Mouse (Mus musculus) urinary bladder, adult 18-20 months (tissue): Measurements from ENCODE around the gene Zbtb7a.

ENCODE experiments used
- DNase-seq, 2 experiments: peaks; one replicate each; pipeline ENCODE4 v3.0.0; 2022; ENCODE audit warnings: low spot score in 2 of 2, mixed read lengths in 2 of 2

The Zbtb7a gene

GRCm38 (mm10) chr10:81134966-81135681 lies at the start of gene Zbtb7a:
Gene Zbtb7a, plus strand, starts transcription at chr10:81135220.
- peak in 1 of 2 experiments; percentile 44 for DNase-seq

GRCm38 (mm10) chr10:81087021-81087420 lies 48.0 kb upstream of the Zbtb7a start:
- DNase-seq, result no peak

DNA sequence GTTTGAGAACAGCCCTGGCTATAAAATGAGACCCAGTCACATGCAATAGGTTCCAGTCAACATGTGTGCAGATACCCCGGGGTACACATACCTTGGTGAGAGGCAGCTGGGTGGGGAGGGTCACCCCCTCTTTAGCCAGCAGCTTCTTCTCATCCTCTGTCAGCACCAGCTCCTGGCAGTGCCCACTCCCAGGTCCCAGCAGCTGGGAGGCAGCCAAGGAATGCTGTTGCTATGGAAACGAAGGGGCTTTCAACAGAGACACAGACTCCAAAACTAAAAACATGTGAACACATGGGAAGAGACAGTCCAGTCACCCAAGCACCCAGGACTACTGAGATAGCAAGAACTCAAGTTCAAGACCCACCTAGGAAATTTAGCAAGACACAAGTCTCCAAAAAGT lies 45.8 kb upstream of the Zbtb7a start:
- no peak for DNase-seq

DNA sequence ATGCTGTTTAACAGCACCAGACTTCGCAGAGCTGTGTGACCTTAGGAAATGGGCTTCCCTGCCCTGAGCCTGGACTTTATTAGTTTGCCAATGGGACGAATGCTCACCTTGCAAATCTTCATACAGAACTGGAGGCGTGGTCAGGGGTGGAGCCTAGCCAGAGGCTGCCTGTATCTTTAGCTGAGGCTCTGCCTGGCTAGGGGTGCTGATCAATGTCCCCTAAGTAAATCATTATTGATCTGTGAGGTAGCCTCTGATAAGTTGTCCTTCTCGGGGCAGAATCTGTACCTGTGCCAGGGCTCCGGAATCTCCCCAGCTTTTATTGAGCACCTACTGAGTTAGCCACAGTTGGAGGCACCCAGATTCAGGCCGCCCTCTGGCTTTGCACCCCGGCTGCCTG lies 44.4 kb upstream of the Zbtb7a start:
- DNase-seq, result no peak

DNA sequence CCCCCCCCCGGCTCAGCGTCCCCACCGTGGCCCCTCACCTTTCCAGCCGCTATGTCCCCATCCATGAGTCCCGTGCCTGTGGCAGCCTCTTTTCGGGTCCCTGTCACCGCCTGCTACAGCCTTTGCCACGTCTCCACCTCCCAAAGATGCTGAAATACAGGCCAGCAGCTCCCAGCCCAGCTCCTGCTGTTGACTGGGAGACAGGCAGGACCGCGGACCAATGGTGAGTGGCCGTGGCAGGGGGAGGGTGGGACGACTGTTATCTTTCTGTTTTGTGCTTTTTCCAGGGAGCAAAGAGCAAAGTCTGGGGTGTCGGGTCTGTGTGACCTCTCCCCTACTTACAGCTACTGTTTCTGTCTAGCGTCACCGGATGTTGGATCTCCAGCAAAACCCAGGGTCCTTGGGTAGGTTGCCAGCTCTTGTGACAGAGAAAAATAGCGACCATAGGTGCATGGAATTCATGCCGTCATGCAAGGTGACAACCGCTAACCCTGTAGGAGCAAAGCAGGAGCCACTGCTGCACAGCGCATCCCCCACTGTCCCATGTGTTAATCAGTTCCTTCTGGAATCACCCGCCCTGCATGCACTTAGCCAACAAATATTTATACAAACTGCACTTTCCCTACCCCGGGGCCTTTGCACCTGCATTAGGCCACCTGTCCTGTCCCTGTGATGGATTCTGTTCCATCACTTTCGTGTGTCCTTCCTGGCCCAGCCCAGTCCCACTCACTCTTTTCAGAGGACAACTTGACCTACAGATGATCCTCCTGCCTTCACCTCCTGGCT lies 42.4 kb upstream of the Zbtb7a start:
- no peak for DNase-seq

GRCm38 (mm10) chr10:81094931-81095678 lies 39.9 kb upstream of the Zbtb7a start:
- no peak for DNase-seq

- DNase-seq, result peak; percentile 95 to 96
Measured at GRCm38 (mm10) chr10:81105565-81106112, 29.4 kb upstream of the Zbtb7a start, which contains the start of gene Map2k2. Gene Map2k2, plus strand, starts transcription at chr10:81105915.

GRCm38 (mm10) chr10:81106113-81106721 lies 28.8 kb upstream of the Zbtb7a start:
- peak; percentile 75 to 89 for DNase-seq

DNA sequence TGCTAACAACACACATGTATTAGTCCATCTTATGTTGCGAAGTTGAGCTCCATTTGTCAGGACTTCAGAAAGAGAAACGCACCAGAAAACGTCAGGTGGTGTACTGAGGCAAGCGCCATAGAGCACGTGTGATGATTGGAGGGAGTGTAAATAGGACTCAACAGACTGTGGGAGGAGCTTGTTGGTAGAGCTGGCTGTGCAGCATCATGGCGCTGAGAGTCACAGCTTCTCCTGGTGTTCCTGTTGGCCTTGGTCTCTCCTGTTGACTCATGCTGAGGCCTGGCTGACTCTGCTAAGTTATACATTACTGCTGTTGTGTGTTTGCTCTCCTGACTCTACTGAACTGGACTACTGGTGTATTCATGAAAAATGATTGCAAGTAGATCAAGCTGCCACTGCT lies 22.1 kb upstream of the Zbtb7a start:
- DNase-seq, result no peak

- no peak for DNase-seq
Measured at GRCm38 (mm10) chr10:81119625-81120024, 15.4 kb upstream of the Zbtb7a start.

DNA sequence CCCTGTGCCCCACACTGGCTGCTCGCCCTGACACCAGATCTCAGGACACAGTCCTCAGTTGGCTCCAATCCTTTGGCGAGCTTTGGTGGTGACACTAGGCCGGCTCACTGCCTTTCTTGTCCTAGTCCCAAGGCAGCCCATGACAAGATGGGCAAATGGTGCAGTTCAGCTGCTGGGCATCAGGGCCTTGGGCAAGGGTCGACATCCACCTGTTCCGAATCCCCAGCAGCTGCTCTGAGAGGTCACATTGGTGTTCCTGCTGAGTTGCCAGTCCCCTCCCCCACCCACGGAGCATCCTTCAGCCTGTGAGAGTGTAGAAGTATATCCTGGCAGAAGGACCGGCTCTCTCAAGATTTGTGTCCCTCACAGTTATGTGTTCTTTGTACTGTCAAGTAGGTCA lies 14.4 kb upstream of the Zbtb7a start:
- DNase-seq, result no peak

DNA sequence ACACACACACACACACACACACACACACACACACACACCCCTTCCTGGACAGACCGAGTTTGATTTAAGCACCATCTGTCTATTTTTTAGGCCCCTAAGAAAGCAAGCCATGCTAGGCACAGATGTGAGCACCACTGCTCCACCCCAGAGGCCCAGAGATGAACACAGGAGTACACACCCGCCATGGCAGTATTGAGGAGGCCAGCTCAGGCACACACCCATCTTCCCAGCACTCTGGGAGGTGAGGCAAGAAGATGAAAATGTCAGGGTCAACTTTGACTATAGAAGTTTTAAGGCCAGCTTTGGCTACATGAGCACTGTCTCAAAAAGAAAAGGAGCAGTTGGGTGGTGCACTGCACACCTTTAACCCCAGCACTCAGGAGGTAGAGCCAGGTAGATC lies 12.1 kb upstream of the Zbtb7a start:
- no peak for DNase-seq

GRCm38 (mm10) chr10:81123500-81123899 lies 11.5 kb upstream of the Zbtb7a start:
- DNase-seq, result no peak

DNA sequence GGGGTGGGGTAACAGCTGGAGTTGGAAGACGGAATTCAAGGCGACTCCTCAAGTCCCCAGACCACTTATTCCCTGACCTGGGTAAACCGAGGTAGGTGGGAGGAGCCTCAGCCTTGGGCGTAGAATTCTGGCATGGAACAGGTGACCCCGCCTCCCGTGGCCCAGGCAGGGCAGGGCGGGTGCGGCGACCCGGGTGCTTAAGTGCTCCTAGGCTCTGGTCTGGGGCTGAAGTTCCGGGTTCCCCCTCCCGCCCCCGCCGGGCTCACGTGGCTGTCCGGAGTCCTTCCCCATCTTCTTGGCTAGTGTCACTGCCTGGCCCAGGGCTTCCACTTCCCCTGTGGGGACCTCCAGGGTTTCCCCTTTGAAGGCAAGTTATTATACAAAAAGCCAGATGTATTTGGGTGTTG lies 836 bp upstream of the Zbtb7a start:
- peak; percentile 62 to 66 for DNase-seq

DNA sequence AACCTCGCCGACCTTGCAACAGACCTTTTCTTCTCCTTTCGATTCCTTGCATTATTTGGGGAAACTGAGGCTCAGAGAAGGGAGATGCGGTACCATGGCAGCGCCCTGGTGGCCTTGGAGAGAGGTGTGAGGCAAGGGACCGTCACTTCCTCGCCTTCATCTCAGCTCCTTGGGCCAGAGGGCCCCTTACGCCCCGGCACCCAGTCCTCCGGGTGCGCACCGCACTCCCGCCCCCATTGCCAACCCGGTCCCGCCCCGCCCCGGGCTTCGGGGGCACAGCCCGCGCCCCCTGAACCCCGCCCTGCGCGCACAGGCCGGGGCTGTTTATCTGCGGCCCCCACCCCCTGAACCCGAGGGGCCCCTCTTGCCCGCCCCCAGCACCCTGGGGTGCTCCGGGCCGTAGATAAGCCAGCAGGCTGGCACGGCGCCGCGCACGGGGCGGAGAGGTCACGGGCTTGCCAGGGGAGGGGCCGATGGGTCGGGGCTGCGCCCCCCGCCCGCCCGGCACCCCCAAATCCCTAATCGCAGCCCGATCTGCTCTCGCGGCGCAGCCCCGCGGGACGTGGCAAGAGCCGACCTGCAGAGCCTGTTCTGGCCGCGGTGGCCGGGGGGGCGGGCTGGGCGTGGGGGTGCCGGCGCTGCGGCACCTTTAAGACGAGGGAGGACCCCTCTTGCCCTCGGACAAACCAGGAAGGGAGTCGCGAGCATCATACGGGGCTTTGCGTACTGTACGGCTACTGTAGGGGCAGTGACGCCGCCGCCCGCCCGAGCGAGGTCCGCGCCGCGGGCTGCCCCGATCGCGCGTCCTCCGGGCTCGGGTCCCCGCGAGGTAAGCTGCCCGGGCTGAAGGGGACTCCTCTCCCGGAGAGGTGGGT lies 1.0 kb downstream of the Zbtb7a start:
- DNase-seq, result peak; percentile 67 to 76

DNA sequence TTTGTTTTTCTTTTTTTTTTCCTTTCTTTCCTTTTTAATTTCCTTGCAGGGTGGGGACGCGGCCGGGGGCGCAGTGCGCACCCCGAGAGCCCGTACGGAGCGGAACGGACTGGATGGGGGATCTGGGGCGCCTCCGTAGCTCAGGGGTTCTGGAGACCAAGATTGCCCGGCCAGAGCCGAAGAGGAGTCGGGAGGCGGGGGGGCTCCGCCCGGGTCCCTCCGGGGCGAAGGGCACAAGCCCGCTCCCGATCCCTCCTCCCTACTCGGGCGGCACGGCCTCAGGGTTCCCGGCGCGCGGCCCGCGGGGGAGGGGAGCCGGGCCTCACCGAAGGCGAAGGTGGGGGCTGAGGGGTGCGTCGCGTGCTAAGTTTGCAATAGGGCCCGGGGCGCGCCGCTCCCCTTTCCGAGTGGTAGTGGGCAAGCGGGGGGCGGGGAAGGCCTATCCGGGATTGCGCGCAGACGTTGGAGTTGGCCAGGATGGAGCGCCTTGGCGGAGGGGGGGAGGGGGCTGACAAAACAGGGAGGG lies 1.7 kb downstream of the Zbtb7a start:
- peak; percentile 61 to 79 for DNase-seq

DNA sequence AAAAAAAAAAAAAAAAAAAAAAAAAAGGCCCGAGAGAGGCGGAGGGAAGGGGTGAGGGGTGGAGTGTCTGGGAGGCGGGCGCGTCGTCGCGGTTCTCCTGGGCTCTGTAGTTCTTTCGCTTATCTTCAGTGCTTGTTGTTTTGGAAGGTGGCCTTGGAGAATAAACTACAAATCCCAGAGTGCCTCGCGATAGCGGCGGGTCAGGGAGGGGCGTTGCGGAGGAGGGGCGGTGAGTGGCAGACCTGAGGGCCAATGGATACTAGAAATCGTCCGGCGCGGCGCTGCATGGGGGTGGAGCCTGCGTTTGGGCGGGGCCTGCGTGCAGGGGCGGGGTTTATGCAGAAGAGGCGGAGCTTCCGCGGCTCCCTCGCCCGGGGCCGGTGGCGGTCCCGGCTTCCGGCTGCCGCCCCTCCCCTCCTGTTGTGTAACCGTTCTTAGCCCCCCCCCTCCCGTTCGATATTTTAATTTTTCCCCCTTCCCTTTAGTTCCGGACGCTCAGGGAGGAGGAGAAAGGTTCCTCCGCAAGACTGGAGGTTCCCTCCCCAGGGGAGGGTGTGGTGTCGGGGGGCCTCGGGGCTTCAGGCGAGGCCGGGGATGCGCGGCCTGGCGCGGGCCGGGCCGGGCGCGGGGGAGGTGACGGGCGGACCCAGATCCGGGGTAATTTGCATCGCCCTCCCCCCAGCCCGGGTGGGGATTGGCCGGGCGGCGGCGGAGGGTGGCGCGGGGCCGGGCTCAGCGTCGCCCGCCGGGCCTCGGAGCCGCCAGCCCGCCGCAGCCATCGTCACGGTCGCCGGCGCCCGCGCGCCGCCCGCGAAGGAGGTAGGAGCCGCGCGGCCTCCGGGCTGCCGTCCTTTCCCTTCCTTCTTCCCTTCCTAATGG lies 2.5 kb downstream of the Zbtb7a start:
- DNase-seq, result peak; percentile 99 to 100

GRCm38 (mm10) chr10:81138131-81138782 lies 3.2 kb downstream of the Zbtb7a start:
- no peak for DNase-seq
